Mouse (Mus musculus) stomach, embryonic 14.5 days (tissue): ENCODE data around the gene Foxl1. TPM values are rescaled to one million over a fixed set of nuclear protein-coding genes. Genes with fewer than 3 reads are reported as not detected.
A peak's percentile ranks its signal among the peaks of the same experiment; 100 is the strongest.

Experiments
- ATAC-seq: fragments of 200-750 bp; cut with Nextera tagmentation; 2 replicates; pipeline ENCODE4 v1.8.0; 2017; ENCODE audit warnings: low read depth, moderate TSS enrichment; ENCODE audit not compliant: insufficient number of reproducible peaks, insufficient read depth, low FRiP score
- H3K27ac ChIP-seq: fragments of 300-500 bp; sonication (generic); 2 replicates; pipeline ENCODE4 v1.5.1; 2014; ENCODE audit warnings: mild to moderate bottlenecking, low read length, moderate library complexity, mixed read lengths
- H3K27me3 ChIP-seq: fragments of 300-500 bp; sonication (generic); 2 replicates; pipeline ENCODE4 v1.6.1; 2014; ENCODE audit warnings: low read length, control low read depth, mixed read lengths; ENCODE audit not compliant: control insufficient read depth, insufficient read depth
- H3K36me3 ChIP-seq: fragments of 300-500 bp; sonication (generic); 2 replicates; pipeline ENCODE4 v1.6.1; 2014; ENCODE audit warnings: mild to moderate bottlenecking, control low read depth, low read length, moderate library complexity, mixed read lengths; ENCODE audit not compliant: control insufficient read depth, insufficient read depth
- H3K4me1 ChIP-seq: fragments of 300-500 bp; sonication (generic); 2 replicates; pipeline ENCODE4 v1.6.1; 2014; ENCODE audit warnings: low read length, control low read depth, mixed read lengths; ENCODE audit not compliant: control insufficient read depth, insufficient read depth
- H3K4me2 ChIP-seq: fragments of 300-500 bp; sonication (generic); replicated peaks from 2 replicates; pipeline ENCODE4 v1.6.1; 2014; ENCODE audit warnings: low read depth, low read length, control low read depth
- H3K4me3 ChIP-seq: fragments of 300-500 bp; sonication (generic); 2 replicates; pipeline ENCODE4 v1.5.1; 2014; ENCODE audit warnings: low read depth, low read length, control low read depth
- H3K9ac ChIP-seq: fragments of 300-500 bp; sonication (generic); replicated peaks from 2 replicates; pipeline ENCODE4 v1.6.1; 2014; ENCODE audit warnings: low read depth, mild to moderate bottlenecking, control low read depth, low read length, moderate library complexity, mixed read lengths
- H3K9me3 ChIP-seq: fragments of 300-500 bp; sonication (generic); 2 replicates; pipeline ENCODE4 v1.6.1; 2016; ENCODE audit warnings: low read depth, low read length, control low read depth; ENCODE audit not compliant: control insufficient read depth
- WGBS: fragments of 180-500 bp; shearing (Covaris S2); extraction: QIAGEN DNeasy Blood & Tissue Kit; methylation state at CpG from one replicate; pipeline ENCODE4 v1.1.7; 2014; 5-methylcytosine and 5-hydroxymethylcytosine counted together
- polyA plus RNA-seq: library from polyadenylated mRNA; unstranded; fragments of >200 nt; fragmentation: Nextera tagmentation; extraction: Ambion mirVana; gene quantifications from 2 replicates; pipeline ENCODE4 v1.2.1, GENCODE M21; 2014

Foxl1 gene
- polyA plus RNA-seq, 1 experiment from 2014 or later, result 6.9 TPM

GRCm38 (mm10) chr8:121158812-121159211 is 31.1 kb downstream of the Foxl1 start:
- ATAC-seq, result no peak
- Histone ChIP-seq H3K36me3 (no peaks in the 10 kb centered on the region), H3K9ac (no peak overlapping the region), H3K4me2 (no peak overlapping the region), H3K4me1 (0 out of 2 replicates have a peak, but pooled peaks cover 3% of the 10 kb centered on the region), H3K4me3 (no peak overlapping the region), H3K27me3 (no peaks in the 10 kb centered on the region), H3K27ac (no peak overlapping the region), H3K9me3 (no peaks in the 10 kb centered on the region)
- 68% methylated on average over 13 of the region's 13 CpGs for WGBS

GRCm38 (mm10) chr8:121161437-121161836 is 33.7 kb downstream of the Foxl1 start:
- Histone ChIP-seq H3K36me3 (no peaks in the 10 kb centered on the region), H3K9me3 (no peaks in the 10 kb centered on the region), H3K4me2 (no peak overlapping the region), H3K9ac (no peak overlapping the region), H3K27ac (no peak overlapping the region), H3K4me3 (no peak overlapping the region), H3K27me3 (no peaks in the 10 kb centered on the region), H3K4me1 (0 out of 2 replicates have a peak, but pooled peaks cover 3% of the 10 kb centered on the region)
- no peak for ATAC-seq
- WGBS, result 88% methylated on average over 5 of the region's 5 CpGs

DNA sequence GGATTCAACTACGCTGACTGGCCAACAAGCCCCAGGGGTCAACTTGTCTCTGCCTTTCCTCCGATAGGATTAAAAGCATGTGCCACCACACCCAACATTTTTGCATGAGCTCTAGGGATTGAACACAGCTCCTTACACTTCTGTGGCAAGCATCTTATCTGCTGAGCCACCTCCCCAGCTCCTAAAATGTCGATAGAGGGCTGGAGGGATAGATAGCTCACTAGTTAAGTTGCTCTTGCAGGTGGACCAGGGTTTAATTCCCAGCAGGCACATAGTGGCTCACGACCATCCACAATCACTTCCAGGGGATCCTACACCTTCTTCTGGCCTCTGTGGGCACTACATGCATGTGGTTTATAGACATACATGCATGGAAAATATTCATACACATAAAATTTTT is 34.7 kb downstream of the Foxl1 start:
- Histone ChIP-seq H3K9ac (no peak overlapping the region), H3K27me3 (no peaks in the 10 kb centered on the region)
- WGBS, result 74% methylated on average over 4 of the region's 4 CpGs

DNA sequence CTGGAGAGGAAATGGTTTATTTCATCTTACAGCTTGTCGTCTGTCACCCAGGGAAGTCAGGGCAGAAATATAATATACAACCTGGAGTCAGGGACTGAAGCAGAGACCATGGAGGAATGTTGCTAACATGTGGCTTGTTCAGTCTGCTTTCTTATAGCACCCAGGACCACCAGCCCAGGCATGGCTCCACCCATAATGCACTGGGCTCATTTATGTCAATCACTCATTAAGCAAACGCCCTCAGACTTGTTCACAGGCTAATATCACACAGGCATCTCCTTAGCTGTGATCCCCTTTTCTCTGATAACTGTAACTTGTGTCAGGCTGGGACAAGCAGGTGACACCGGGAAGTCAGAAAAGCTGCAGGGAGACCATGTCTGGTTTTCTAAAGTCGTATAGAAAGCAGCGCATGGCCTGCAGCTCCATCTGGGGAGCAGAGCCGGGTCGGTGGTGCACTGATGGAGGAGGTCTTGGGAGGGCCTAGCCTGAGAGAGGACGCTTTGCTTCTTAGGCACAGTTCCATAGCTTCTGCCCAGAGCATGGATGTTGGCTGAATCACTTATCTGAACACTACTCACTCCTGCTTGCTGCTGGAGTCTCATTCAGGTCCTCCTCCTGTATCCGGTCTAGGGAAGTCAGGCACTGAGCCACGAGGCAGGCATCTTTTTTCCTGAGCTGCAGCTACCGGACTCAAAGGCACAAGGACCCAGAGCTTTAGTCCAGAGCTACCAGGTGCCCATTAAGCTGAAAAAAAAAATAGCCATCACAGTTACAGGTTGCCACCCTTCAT is 35.4 kb downstream of the Foxl1 start:
- H3K27me3 ChIP-seq, result no peaks in the 10 kb centered on the region
- WGBS, result 60% methylated on average over 11 of the region's 11 CpGs
- no peak overlapping the region for H3K4me3 ChIP-seq
- H3K36me3 ChIP-seq, result no peaks in the 10 kb centered on the region
- H3K4me2 ChIP-seq, result no peak overlapping the region
- H3K4me1 ChIP-seq, result 0 out of 2 replicates have a peak, but pooled peaks cover 3% of the 10 kb centered on the region
- ATAC-seq, result no peak
- H3K9ac ChIP-seq, result no peak overlapping the region
- H3K27ac ChIP-seq, result no peak overlapping the region
- H3K9me3 ChIP-seq, result no peaks in the 10 kb centered on the region

More for the DNA sequence above, 34.7 kb downstream of the Foxl1 start:
- 0 out of 2 replicates have a peak, but pooled peaks cover 3% of the 10 kb centered on the region for H3K4me1 ChIP-seq
- H3K4me3 ChIP-seq, result no peak overlapping the region
- no peak overlapping the region for H3K27ac ChIP-seq
- ATAC-seq, result no peak
- H3K36me3 ChIP-seq, result no peaks in the 10 kb centered on the region
- H3K4me2 ChIP-seq, result no peak overlapping the region
- H3K9me3 ChIP-seq, result no peaks in the 10 kb centered on the region

DNA sequence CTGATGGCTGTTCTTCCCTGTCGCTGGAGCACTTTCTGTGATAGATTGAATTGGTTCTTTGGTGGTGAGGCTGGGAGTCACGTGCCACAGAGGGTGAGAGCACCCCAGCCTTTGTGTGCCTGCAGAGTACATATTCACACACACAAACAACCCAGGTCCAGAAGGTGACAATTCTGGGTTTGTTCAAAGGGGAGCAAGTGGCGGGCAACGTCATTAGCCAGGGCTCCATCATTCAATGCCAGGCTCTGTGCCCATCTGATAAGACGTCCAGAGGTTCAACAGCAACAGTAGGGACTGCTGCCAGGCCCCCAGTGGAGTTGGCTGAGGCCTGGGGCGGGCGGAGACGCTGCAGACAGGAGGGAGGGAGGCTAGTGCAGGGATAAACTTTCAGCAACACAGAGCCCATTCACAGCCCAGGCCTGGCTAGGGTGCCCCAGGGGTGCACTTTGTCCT is 36.3 kb downstream of the Foxl1 start:
- WGBS, result 46% methylated on average over 8 of the region's 8 CpGs
- H3K9me3 ChIP-seq, result no peaks in the 10 kb centered on the region
- ATAC-seq, result peak; percentile 49; the same call in 1 of the 2 replicates
- H3K9ac ChIP-seq, result no peak overlapping the region
- no peak overlapping the region for H3K4me3 ChIP-seq
- H3K4me1 ChIP-seq, result 0 out of 2 replicates have a peak, but pooled peaks cover 3% of the 10 kb centered on the region
- no peak overlapping the region for H3K4me2 ChIP-seq
- H3K27me3 ChIP-seq, result no peaks in the 10 kb centered on the region
- no peak overlapping the region for H3K27ac ChIP-seq
- H3K36me3 ChIP-seq, result no peaks in the 10 kb centered on the region

DNA sequence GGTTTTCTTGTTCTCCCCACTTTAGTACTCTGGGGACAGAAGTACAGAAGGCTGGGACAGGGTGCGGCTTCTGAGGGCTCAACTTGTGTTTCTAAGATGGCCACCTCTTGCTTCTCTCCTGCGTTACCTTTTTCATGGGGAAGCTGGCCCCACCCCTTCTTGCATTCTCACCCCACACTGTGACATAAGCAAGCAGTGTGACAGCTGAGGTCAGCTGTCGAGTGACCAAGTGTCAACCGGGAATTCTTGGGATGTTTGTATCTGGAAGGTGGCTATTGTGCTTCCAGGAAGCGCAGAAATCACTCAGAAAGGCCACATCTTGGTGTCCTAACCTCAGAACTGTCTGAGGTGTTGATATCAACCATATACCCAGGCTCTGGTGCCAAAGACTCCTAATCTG is 40.3 kb downstream of the Foxl1 start:
- no peaks in the 10 kb centered on the region for H3K27me3 ChIP-seq
- H3K4me2 ChIP-seq, result no peak overlapping the region
- no peaks in the 10 kb centered on the region for H3K36me3 ChIP-seq
- H3K9ac ChIP-seq, result no peak overlapping the region
- H3K4me3 ChIP-seq, result no peak overlapping the region
- 62% methylated on average over 5 of the region's 5 CpGs for WGBS
- no peaks in the 10 kb centered on the region for H3K9me3 ChIP-seq
- H3K27ac ChIP-seq, result no peak overlapping the region
- ATAC-seq, result no peak
- peaks cover 10% of the 10 kb centered on the region; the same call in 1 of the 2 replicates for H3K4me1 ChIP-seq

GRCm38 (mm10) chr8:121170116-121170515 is 42.4 kb downstream of the Foxl1 start:
- Histone ChIP-seq H3K9ac (no peak overlapping the region), H3K36me3 (no peaks in the 10 kb centered on the region), H3K27ac (no peak overlapping the region), H3K4me3 (no peak overlapping the region), H3K4me1 (peaks cover 15% of the 10 kb centered on the region), H3K4me2 (no peak overlapping the region), H3K27me3 (no peaks in the 10 kb centered on the region), H3K9me3 (no peaks in the 10 kb centered on the region)
- ATAC-seq, result no peak
- WGBS, result 34% methylated on average over 7 of the region's 7 CpGs

DNA sequence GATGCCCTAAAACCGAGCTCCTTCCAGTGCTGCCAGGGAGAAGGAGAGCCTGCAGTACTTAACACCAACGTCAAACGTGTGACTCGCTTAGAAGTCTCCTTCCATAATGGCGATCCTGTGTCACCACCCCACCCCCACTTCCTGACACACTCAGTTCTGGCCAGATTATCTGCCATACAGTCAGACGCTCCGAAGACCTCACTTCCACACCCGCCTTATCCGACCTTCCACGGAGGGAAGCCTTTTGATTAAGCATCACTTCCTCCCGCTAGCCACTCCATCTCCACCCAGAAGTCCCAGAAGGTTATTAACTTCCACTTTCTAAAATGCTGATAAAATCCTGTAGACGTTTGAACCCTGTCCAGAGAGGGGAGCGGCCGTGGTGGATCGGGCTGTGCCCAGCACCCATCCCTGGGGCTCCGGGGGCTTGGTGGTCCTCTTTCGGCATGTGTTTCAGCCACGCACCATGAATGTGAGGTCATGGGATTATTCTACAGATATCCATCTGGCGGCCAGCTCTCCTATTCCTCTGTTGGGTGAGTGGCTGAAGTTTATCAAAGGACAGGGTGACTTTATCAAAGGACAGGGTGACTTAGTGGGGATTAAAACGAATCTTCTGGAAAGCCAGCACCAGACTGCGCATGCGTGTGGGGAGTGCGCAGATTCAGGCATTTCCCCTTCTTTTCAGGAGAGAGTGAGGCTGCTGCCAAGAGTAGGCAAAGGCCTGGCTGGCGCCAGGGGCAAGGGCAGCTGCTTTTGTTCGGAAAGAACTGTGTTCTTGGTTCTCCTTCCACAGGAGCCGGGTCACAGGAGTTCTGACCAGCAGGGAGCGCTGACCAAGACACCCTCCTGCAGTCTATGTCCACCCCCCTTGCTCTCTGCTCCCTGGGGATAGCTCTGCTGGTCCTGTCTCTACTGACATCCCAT is 43.1 kb downstream of the Foxl1 start:
- Histone ChIP-seq H3K9me3 (no peaks in the 10 kb centered on the region), H3K9ac (no peak overlapping the region), H3K36me3 (no peaks in the 10 kb centered on the region), H3K27me3 (no peaks in the 10 kb centered on the region), H3K4me2 (no peak overlapping the region), H3K4me3 (no peak overlapping the region), H3K4me1 (peaks cover 21% of the 10 kb centered on the region), H3K27ac (no peak overlapping the region)
- WGBS, result 52% methylated on average over 27 of the region's 27 CpGs
- ATAC-seq, result no peak
